Mouse (Mus musculus) telencephalon, adult 2 months (tissue): ENCODE data around the gene Sh3gl1.
A peak's percentile ranks its signal among the peaks of the same experiment; 100 is the strongest.

Experiments used
- DNase-seq: peaks from one replicate; pipeline ENCODE4 v3.0.0-alpha.2; 2011; ENCODE audit warnings: low read depth, low spot score

The Sh3gl1 gene

GRCm38 (mm10) chr17:56021161-56021910, 15.1 kb downstream of the Sh3gl1 start:
- DNase-seq: peak; percentile 76

- no peak for DNase-seq
Observed at GRCm38 (mm10) chr17:56020400-56021084, 15.9 kb downstream of the Sh3gl1 start.

GRCm38 (mm10) chr17:56018347-56019131, 17.9 kb downstream of the Sh3gl1 start:
- peak; percentile 64 for DNase-seq

GRCm38 (mm10) chr17:56017848-56018247, 18.6 kb downstream of the Sh3gl1 start:
- DNase-seq: no peak

GRCm38 (mm10) chr17:56016793-56017785, 19.3 kb downstream of the Sh3gl1 start:
- no peak for DNase-seq

GRCm38 (mm10) chr17:56016382-56016781, 20.1 kb downstream of the Sh3gl1 start:
- DNase-seq: no peak

- DNase-seq: no peak
Observed at GRCm38 (mm10) chr17:56015293-56015692, 21.1 kb downstream of the Sh3gl1 start.

GRCm38 (mm10) chr17:56011441-56011840, 25.0 kb downstream of the Sh3gl1 start:
- no peak for DNase-seq

GRCm38 (mm10) chr17:56010681-56011080, 25.8 kb downstream of the Sh3gl1 start:
- DNase-seq: no peak

GRCm38 (mm10) chr17:56010255-56010654, 26.2 kb downstream of the Sh3gl1 start:
- no peak for DNase-seq

GRCm38 (mm10) chr17:56009962-56010240, 26.5 kb downstream of the Sh3gl1 start:
- no peak for DNase-seq

GRCm38 (mm10) chr17:56009088-56009961, 27.1 kb downstream of the Sh3gl1 start:
- DNase-seq: peak; percentile 90

GRCm38 (mm10) chr17:56008356-56009087, 27.9 kb downstream of the Sh3gl1 start:
- DNase-seq: peak; percentile 95

- DNase-seq: no peak
Observed at GRCm38 (mm10) chr17:56007444-56008355, 28.7 kb downstream of the Sh3gl1 start.

GRCm38 (mm10) chr17:56006956-56007355, 29.5 kb downstream of the Sh3gl1 start:
- no peak for DNase-seq

- no peak for DNase-seq
Observed at GRCm38 (mm10) chr17:56005415-56006061, 30.9 kb downstream of the Sh3gl1 start, which contains the start of the genes Stap2 and Mpnd. Gene Stap2, minus strand, starts transcription at chr17:56005584. Gene Mpnd, plus strand, starts transcription at chr17:56005711.

GRCm38 (mm10) chr17:56003000-56003399, 33.4 kb downstream of the Sh3gl1 start:
- DNase-seq: no peak
